Mouse (Mus musculus): ENCODE data around the gene Tlk1. TPM values are rescaled to one million over a fixed set of nuclear protein-coding genes. Genes with fewer than 3 reads are reported as not detected.

Gene Tlk1
- polyA plus RNA-seq, 1 experiment from 2014 or later, result 23.7 TPM

- WGBS, result 84% methylated on average over 2 of the region's 2 CpGs
- ATAC-seq (ENCODE audit: low read depth), result no peak
- no peak overlapping the region for H3K27ac ChIP-seq (replicated peaks)
Measured at GRCm38 (mm10) chr2:70669241-70669640, 156.3 kb downstream of the Tlk1 start.

GRCm38 (mm10) chr2:70667016-70667415 lies 158.5 kb downstream of the Tlk1 start:
- WGBS, result 93% methylated on average over 7 of the region's 7 CpGs

More at GRCm38 (mm10) chr2:70669241-70669640, 156.3 kb downstream of the Tlk1 start:
- Histone ChIP-seq H3K9ac (no peak overlapping the region), H3K4me1 (replicated peaks) (0 out of 2 replicates have a peak, but pooled peaks cover 4% of the 10 kb centered on the region), H3K27me3 (no peaks in the 10 kb centered on the region), H3K4me3 (no peak overlapping the region), H3K9me3 (no peaks in the 10 kb centered on the region), H3K4me2 (no peak overlapping the region), H3K36me3 (no peaks in the 10 kb centered on the region)

GRCm38 (mm10) chr2:70663764-70664163 lies 161.8 kb downstream of the Tlk1 start:
- WGBS, result 81% methylated on average over 5 of the region's 5 CpGs
- Histone ChIP-seq H3K4me2 (peak overlapping the region; percentile 85; the same call in 1 of the 2 replicates), H3K9ac (no peak overlapping the region), H3K27ac (replicated peaks) (no peak overlapping the region), H3K4me1 (replicated peaks) (peaks cover 28% of the 10 kb centered on the region), H3K27me3 (no peaks in the 10 kb centered on the region), H3K36me3 (no peaks in the 10 kb centered on the region), H3K4me3 (no peak overlapping the region), H3K9me3 (no peaks in the 10 kb centered on the region)
- ATAC-seq (ENCODE audit: low read depth), result no peak

More at GRCm38 (mm10) chr2:70667016-70667415, 158.5 kb downstream of the Tlk1 start:
- ATAC-seq (ENCODE audit: low read depth), result no peak
- Histone ChIP-seq H3K9me3 (no peaks in the 10 kb centered on the region), H3K9ac (no peak overlapping the region), H3K27me3 (no peaks in the 10 kb centered on the region), H3K36me3 (no peaks in the 10 kb centered on the region), H3K4me1 (replicated peaks) (peaks cover 22% of the 10 kb centered on the region), H3K4me2 (no peak overlapping the region), H3K4me3 (no peak overlapping the region), H3K27ac (replicated peaks) (no peak overlapping the region)

Other genes starting within 250 kb of the Tlk1 start
- 120 and 125 TPM in 2 replicates for gene Gorasp2, start 164.2 kb downstream of the Tlk1 start, polyA plus RNA-seq (2015; fragmentation: Nextera tagmentation; extraction: Ambion mirVana)
- 2.6 and 4.0 TPM in 2 replicates for gene Gm26558, start 163.6 kb downstream of the Tlk1 start, polyA plus RNA-seq (2015; fragmentation: Nextera tagmentation; extraction: Ambion mirVana)
- gene Dcaf17, start 229.6 kb upstream of the Tlk1 start, polyA plus RNA-seq (2015; fragmentation: Nextera tagmentation; extraction: Ambion mirVana), result 30.4 and 32.7 TPM in 2 replicates
- 18.6 and 20.6 TPM in 2 replicates for gene Mettl8, start 229.9 kb upstream of the Tlk1 start, polyA plus RNA-seq (2015; fragmentation: Nextera tagmentation; extraction: Ambion mirVana)

All from neural tube, embryonic 13.5 days (tissue).